Mouse (Mus musculus) lung, postnatal 36 days (tissue): ENCODE results near the gene Syngr2.
A peak's percentile ranks its signal among the peaks of the same experiment; 100 is the strongest.

Experiments used
- DNase-seq: peaks from one replicate; pipeline ENCODE4 v3.0.0; 2022; ENCODE audit warnings: mixed read lengths

Gene Syngr2

DNA sequence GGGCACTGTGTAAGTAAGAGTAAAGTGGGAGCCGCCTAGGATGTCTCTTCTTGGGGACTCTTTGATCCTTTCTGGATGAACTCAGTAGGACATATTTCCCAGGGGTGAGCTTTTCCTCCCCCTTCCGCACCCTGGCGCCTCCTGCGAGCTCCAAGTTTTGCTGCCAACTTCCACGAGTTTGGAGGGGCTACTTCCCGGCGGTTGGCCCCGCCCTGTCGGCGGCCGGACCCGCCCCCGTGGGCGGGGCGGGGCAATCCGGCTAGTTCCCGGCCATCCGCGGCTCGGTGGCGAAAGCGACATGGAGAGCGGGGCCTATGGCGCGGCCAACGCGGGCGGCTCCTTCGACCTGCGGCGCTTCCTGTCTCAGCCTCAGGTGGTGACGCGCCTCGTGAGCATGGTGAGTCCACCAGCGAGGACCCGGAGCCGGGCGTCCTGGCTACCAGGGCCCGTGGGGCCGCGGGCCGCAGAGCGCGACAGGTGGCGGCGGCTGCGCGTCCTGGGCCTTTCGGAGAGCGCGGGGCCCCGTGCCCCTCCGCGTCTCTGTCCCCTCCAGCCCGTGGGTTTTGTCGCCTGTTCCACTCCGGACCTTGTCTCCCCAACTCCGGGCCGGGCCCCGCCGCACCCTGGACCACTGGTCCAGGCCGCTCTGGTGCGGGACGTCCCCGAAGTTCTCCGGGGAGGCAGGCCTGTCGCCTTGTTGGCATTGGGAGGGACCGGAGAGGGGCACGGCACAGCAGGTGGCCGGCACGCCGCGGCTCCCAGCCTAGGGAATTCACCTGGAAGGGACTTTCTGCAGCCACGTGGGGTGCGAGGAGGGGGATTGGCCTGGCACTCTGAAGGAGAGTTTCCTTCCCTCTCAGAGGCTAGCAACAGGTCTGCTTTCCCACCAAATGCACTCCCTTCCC lies at the start of gene Syngr2, which contains the start of gene Gm20708:
Gene Syngr2 (plus strand): TSS at position 262 of the 905 bp plus-strand sequence.
Gene Gm20708 (plus strand): TSS at position 262 of the 905 bp plus-strand sequence.
- DNase-seq, result peak; percentile 82

DNA sequence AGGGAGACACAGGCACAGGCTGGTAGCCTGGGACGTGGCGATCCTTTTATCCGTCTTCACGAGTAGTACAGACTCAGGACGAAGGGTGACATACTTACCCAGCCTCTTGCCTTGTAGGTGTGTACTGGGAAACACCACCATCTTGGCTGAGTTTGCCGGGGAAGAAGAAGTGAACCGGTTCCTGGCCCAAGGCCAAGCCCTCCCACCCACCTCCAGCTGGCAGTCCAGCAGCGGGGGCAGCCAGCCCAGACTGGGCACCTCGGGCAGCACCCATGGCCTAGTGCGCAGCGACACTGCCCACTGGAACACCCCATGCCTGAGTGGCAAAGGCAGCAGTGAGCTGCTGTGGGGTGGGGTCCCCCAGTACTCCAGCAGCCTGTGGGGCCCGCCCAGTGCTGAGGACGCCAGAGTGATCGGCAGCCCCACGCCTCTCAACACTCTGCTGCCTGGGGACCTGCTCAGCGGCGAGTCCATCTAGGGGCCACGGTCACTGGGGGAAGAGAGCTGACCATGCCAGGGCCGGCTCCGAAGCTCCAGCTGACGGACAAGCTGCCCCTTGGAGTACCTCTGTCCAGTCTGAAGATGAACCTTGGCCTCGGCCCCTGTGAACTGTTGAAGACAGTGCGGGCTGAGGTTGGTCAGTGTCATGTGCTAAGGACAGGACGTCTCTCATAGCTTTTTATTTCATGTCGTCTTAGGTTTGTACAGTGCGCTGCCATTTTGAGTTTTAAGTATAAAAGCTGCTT lies 48.9 kb upstream of the Syngr2 start:
- DNase-seq, result no peak

DNA sequence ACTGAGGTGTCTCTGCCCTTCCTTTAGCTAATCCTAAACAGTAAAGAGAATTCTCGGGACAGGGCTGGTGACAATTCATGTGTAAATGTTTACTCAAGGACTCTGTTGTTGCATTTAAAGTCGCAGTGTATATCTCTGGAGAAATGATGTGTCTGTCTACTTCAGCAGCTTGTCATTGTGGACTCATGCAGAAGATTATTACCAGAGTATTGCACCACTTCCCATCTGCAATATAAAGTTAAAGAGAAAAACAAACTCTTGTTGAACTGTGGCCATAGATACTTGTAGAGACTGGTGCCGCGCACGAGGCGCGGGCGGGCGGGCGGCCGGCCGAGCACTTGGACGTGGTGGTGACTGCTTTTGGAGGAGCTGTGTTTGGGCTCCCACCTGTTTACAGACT lies 47.7 kb upstream of the Syngr2 start:
- no peak for DNase-seq

DNA sequence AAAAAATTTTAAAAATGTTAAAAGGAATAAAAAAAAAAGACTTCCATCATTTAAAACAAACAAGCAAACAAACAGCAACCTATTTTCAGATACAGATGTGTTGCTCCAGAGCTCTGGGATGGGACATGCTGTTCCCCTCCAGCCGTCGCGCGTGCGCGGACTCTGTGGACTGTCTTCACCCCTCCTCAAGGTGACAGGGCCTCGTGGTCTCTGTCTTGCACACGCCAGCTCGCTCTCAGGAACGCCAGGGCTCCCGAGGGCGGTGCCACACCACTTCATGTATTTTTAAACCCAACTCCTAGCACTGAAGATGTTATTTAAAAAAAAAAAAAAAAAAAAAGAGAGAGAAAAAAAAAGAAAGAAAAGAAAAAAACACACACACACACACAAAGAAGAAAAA lies 47.2 kb upstream of the Syngr2 start:
- DNase-seq, result no peak

DNA sequence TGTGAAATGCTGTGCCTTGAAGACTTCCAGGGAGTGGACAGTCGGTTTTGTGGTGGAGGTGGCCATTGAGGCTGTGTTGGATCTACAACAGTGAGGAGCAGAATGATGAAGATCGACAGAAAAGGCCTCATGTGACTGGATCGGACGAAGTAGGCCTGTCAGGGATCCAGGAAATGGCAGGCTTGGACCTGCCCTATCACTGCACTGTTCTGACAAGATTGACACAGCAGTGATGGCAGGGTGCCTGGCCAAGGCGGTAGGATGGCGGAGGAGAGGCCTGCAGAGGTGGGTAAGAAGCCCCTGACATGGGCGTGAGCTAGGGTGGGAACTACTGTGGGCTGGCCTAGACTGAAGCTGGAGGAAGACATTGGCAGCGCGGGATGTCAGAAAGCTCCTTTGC lies 45.1 kb upstream of the Syngr2 start:
- DNase-seq, result no peak

DNA sequence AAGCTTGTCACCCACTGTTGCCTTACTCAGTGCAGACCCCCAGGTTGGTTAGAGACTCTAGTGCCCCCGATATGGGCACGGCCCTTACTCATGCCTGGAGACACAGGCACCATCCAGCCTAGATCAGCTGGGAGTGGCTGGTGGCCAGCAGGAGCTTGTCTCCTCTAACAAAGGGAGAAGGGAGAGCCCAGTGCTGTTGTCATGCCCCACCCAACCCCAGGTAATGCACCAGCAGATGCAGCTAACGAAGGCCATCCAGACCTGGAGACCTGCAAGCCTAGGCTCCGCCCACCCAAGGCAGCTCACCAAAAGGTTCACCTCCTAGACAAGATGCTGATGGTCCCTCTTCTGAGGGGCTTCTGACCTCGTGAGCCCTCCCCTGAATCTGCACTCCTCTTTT lies 44.1 kb upstream of the Syngr2 start:
- DNase-seq, result no peak

DNA sequence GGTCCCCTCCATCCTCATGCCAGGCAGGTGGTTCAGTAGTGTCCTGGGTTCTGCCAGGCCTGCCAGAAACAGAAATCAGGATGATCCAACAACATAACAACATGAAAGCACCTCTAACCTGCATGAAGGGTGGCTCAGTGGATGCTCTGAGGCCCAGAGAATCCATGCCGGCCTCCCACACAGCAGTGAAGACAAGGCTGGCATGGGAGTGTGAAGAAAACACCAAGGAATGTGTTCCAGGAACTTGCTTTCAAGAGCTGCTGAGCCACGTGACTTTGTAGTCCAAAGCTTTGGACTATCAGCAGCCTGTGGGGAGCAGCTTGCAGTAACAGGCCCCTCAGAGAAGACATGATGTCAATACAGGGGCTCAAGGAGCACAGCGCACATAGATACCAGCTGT lies 43.2 kb upstream of the Syngr2 start:
- no peak for DNase-seq

DNA sequence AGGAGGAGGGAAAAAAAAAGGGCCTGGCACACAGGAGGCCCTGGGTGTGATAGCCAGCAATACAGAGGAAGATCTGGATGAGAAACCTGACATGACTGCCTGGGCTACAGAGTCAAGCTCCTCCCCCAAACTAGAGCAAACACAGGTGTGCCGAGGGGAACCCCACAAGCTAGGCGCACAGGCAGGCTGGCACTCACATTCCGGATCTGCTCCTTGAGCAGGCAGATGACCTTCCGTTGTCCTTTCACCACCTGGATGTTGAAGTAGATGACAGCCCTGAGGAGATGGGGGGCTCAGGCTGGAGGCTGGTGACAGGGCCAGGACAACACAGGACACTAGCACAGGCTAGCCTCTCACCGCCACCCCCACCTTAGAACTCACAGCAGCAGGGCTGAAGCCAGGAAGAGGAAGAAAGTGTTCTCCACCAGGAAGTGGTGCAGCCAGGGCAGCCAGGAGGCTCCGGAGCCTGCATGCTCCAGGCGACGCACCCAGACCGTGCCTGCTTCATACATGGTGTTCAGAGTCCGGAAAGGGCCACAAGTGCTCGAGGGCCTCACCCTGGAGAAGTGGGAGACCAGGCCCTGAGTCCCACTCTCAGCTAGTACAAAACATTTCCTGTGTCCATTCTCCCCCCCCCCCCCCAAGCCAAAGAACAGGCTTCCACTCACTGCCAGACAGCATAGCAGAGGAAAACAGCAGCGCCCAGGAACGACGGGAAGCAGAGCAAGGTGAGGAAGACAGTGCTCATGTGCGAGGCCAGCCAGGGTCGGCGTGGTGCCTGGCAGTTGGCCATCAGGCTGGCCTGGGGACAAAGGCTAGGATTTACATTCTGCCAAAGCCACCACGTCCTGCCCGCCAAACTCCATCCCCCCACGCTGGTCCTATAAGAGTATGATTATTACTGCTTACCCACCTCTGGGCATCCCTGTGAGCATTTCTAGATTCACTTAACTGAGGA lies 40.5 kb upstream of the Syngr2 start:
- DNase-seq, result no peak

DNA sequence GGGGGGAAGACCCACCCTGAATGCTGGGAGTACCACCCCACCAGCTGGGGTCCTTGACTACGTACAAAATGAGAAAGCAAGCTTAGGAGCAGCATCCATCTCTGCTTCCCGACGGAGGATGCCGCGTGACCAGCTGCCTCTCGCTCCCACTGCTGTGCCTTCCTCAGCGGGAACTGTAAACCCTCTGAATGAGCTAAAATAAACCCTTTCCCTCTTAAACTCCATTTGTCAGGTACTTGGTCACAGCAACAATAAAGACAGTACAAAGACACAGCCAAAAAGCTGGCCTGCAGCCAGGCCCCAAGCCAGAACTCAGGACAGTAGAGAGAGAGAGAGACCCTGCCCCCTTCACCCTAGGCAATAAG lies 39.8 kb upstream of the Syngr2 start:
- no peak for DNase-seq

DNA sequence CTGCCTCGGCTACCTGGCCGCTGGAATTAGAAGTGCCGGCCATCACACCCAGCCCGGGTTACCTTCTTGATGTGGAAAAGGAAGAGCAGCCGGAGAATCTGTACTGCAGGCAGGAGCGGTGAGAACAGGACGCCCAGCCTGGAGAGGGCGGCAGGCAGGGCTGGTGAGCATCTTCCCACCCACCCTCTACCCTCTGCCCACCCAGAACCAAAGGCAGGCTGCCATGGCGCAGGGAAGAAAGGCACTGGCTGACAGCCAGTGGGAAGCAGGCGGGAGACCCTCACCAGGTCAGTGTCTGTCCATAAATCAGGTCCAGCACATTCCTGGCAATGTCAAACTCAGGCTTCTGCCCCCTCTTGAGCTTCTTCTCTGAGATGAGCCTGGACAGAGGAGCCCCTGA lies 39.1 kb upstream of the Syngr2 start:
- no peak for DNase-seq

DNA sequence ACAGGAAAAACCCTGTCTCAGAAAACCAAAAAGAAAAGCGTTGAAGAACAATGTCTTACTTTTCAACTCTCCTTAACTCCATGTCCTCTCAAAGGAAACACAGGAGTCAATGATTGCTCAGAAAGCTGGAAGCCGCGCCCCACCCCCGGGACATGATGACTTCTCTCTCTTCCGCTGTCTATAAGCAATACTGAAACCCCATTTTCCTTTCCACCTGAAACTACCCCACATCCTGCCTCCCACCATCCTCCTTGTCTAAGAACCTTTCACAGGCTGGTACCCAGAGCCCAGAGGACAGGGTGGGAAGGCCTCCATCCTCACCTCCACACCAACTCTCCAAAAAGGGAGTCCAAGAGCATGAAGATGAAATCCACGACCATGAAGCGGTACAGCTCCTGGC lies 37.1 kb upstream of the Syngr2 start:
- no peak for DNase-seq

DNA sequence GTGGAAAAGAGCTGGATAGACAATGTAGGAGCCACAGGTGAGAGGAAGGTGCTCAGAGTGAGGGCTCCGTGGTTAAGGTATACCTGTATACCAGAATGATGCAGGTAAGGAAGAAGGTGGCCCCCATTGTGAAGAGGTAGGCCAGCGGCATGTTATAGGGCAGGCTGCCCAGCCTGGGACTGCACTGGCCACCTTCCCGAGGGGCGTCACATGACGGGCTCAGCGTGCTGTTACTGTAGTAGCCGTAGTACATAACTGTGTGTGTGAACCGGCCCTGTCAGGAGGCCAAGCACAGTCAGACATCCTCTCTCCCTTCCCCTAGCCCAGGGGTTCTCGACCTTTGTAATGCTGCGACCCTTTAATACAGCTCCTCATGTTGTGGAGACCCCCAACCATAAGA lies 34.5 kb upstream of the Syngr2 start:
- no peak for DNase-seq

DNA sequence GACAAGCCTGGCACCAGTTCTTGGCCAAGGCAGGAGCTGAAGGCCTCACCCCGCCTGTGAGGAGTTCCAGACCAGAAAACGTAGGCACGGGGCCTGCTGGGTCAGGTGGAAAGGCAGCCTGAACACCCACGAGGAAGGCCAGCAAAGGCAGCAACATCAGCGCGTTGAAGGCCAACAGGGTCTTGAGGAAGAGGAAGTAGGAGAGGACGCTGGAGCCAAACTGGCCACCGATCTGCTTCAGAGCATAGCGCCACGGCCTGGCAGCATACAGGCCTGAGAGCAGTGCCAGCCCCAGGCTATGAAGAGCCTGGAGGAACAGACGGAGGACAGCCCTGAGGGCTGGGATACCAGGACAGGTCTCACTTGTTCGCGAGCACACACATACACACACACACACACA lies 33.9 kb upstream of the Syngr2 start:
- DNase-seq, result peak; percentile 30

DNA sequence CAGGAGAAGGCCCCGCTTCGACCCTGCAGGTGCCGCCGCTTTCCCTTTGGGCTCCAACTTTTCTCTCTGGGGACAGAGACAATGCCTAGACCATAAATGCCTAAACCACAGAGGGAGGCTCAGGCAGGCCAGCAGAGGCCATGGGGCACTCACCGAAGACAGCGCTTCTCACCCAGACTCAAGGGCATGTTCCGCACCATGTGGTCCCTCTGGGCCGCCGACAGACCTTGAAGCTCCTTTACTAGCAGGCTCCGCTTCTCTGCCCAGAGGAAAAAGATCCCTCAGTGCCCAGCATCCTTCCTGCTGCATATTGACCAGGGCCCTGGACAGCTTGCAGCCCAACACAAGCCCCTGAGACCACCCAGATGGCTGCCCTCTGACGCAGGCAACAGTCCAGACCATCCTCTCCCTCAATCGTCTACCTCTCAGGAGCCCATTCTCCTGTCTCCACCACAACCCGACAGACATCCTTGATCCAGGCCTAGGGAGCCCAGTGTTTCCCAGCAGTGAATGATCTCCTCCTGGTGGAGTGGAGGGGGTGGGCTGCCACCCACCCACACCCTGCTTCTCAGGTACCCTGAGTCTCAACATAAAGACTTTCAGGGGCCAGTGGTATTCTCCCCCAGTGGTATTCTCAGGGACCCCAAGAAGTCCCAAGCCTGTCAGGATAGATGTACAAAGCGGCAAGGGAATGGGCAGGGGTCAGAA lies 33.2 kb upstream of the Syngr2 start:
- no peak for DNase-seq

DNA sequence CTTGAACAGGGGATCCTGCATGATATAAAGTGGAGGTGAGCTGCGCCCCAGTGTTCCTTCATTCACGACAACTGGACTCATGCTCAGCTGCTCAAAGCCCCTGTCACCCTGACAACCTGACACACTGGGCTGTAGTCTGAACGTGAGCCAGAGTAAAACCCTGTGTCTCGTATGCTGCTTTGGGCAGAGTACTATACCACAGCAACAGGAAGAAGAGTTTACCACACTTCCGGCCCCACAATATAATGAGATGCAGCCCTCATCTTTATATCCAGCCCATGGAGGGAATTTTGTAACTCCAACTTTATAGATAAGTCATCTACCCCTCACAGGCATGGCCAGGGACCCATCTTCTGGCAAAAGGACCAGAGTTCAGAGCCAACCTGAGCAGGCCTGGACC lies 32.4 kb upstream of the Syngr2 start:
- DNase-seq, result no peak

DNA sequence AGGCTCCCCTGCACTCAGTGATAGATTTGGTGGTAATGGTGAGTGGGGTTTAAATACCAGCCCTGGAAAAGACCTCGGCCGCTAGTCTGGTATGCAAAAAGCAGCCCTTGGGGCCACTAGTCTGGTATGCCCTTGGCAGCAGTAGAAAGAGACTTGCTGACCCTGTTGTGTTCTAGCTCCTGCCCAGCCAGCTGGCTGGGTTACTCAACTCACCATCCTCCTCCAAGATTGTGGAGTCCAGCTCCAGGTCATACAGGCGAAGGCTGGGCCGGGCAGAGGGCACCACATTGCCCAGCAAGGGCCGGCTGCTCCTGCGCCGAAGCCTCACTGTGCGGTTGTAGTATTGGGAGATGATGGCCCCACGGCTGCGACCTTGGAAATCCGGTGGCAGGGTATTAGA lies 31.4 kb upstream of the Syngr2 start:
- no peak for DNase-seq

DNA sequence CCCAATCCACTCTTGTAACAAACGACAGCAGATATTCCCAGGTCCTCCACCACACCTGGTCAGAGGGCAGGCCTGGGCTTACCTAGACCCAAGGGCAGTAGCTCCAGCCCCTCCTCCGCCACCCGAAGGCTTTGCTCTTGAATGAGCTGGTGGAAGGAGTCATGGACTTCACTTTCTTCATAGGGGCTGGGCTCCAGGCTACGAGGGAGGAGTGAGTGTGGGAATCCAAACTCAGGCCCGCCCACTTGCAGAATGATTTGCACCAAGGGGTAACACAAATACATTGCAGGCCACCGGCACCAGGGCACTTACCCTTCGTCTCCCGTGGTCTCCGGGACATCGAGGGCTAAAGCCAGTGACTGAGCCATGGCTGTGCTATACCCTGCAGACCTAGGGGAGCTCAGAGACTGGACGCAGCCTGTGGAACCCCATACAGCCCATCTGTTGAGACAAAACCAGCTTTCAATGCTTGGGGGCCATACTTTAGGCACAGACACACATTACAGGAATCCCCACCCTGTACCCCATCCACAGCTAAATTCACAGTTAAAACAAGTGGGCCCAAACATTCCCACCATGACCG lies 30.5 kb upstream of the Syngr2 start:
- DNase-seq, result peak; percentile 61

DNA sequence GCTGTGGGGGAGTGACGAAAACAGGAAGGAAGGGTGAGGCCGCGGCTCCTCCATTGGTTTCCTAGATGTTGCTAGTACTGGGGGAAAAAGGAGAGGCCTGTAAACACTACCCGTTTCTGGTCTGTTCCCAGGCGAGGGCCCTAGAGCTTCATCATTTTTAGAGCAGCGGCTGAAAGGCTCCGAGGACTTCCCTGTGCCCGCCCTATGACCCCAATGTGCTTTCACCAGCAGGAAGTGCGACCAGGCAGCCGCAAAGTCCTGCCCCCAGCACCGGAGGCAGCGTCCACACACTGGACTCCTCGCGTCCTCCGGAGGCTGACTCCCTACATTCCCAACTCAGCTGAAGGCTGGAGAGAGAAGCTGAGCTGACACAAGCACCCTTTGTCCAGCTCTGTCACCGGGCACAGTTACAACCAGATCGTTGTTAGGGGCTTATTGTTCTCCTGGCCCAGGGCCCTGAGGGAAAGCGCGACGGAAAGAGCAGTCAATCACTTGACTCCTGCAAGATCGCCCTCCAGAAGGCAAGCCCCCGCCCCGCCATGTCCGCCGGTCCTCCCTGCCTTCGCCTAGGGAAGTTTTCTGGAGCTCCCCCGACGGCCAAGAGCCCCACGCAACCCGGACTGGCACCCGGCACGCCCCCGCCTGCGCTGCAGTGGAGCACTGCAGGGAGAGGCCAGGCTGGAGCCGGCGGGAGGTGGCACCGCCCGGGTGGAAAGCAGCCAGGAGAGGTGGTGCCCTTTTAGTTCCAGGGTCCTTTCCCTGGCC lies 29.9 kb upstream of the Syngr2 start:
- DNase-seq, result peak; percentile 91

DNA sequence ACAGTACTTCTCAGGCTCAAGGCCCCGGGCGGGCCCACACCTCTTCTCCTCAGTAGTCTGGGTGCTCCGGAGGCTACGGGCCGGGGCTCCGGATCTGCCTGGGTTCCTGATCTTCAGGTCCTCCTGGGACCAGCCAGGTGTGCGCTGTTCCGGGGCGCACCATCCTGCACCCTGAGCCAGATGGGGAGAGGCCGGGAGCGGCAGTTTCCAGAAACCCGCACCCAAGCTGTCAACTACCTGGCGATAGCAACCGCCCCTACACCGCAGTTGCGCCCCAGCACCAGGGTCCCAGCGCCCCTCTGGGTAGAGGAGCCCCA lies 29.3 kb upstream of the Syngr2 start:
- no peak for DNase-seq

DNA sequence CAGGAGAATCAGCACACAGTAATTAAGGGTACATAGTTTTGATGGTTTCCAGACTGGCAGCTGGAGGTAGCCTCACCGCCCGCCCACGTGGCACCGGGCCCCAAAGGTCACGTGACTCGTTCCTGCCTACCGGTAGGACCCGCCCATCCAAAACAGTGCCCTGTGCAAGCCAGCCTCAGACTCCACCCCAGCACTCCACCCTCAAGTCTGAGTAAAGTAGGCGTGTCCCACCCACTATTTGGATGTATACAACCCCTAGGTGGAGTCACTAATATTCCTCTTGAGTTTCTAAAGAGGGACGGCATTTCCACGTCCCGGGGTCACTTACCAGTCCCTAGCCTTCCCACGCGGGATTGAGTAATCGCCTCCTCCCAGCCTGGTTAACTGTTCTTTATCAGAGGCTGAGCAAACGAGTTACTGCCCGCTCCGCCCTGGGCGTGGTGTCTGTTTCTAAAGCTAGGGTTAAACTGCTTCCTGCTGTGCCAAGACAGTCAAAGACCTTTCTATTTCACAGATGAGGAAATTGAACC lies 28.8 kb upstream of the Syngr2 start:
- DNase-seq, result peak; percentile 98

DNA sequence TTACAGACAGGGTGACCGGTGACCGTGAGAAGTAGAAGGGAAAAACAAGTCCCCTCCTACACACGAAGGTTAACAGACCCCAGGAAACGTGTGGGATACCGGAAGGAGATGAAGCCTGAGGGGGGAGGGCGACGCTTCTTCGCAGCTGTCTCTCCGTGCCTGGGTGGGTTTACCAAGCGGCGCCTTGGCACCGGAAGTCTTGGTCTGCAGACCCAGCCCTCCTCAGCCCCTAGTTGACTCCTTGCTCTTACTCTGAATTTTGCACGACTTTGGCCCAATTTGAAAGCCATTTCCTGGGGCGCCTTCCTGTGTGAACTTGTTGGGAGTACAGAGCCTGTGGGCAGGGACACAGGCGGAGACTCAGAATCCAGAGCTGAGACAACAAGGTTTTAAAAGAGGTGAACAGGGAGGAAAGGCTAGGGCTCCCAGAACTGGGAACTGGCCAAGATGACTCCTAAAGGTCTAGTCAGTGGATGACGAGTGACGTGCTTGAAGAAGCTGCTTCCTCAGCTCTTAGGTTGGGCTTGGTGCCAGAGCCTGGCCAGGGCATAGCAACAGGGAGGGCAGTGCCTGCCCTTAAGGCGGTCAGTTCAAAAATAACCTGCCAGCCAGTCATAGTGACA lies 28.2 kb upstream of the Syngr2 start:
- peak; percentile 90 for DNase-seq
